Mouse (Mus musculus) MEL (cell line): ENCODE measurements at regions not wholly inside any gene's neighbourhood (a gene's known extent, or its start where the extent isn't known, plus 50 kb on each side); places are given as distances from the start of the nearest gene placed in this dataset.

ENCODE experiments used
- DNase-seq: peaks from one replicate; pipeline ENCODE4 v3.0.0; 2011; ENCODE audit warnings: low read depth, low spot score
- H3K27ac ChIP-seq: 2 replicates; pipeline ENCODE4 v1.5.1; 2012; ENCODE audit warnings: low read depth, mild to moderate bottlenecking, control low read depth, low read length, moderate library complexity; ENCODE audit not compliant: control insufficient read depth
- H3K27me3 ChIP-seq, 2 experiments: fragments of 150-350 bp in 1 of 2; sonication (generic) in 1 of 2; 2 replicates each; pipeline ENCODE4 v1.6.1; 2012; ENCODE audit warnings: low read length in 2 of 2, mild to moderate bottlenecking in 2 of 2, improper control_type of control experiment in 1 of 2, moderate library complexity in 1 of 2; ENCODE audit not compliant: insufficient read depth in 2 of 2, control insufficient read depth in 1 of 2
- H3K36me3 ChIP-seq, 2 experiments: 2 replicates each; pipeline ENCODE4 v1.6.1; 2012 to 2014; ENCODE audit warnings: low read length in 2 of 2, improper control_type of control experiment in 1 of 2, inconsistent platforms in 1 of 2, mild to moderate bottlenecking in 1 of 2; ENCODE audit not compliant: insufficient read depth in 2 of 2, control insufficient read depth in 1 of 2
- H3K4me1 ChIP-seq, 2 experiments: fragments of 150-350 bp in 1 of 2; sonication (generic) in 1 of 2; 2 replicates each; pipeline ENCODE4 v1.6.1; 2012; ENCODE audit warnings: low read length in 2 of 2, improper control_type of control experiment in 1 of 2, mild to moderate bottlenecking in 1 of 2; ENCODE audit not compliant: insufficient read depth in 2 of 2, control insufficient read depth in 1 of 2
- H3K4me3 ChIP-seq, 2 experiments: fragments of 150-350 bp in 1 of 2; sonication (generic) in 1 of 2; 2 replicates each; pipeline ENCODE4 v1.5.1; 2012; ENCODE audit warnings: low read depth in 2 of 2, low read length in 2 of 2, mild to moderate bottlenecking in 2 of 2, moderate library complexity in 2 of 2, control low read depth in 1 of 2, improper control_type of control experiment in 1 of 2; ENCODE audit not compliant: control insufficient read depth in 1 of 2, insufficient read depth in 1 of 2
- H3K79me2 ChIP-seq: 2 replicates; pipeline ENCODE4 v1.6.1; 2012; ENCODE audit warnings: mild to moderate bottlenecking, low read length, moderate library complexity; ENCODE audit not compliant: control insufficient read depth, poor library complexity, insufficient read depth
- H3K9ac ChIP-seq: 2 replicates; pipeline ENCODE4 v1.6.1; 2012; ENCODE audit warnings: low read depth, mild to moderate bottlenecking, control low read depth, low read length, moderate library complexity; ENCODE audit not compliant: control insufficient read depth, poor library complexity, severe bottlenecking
- H3K9me3 ChIP-seq: fragments of 150-350 bp; sonication (generic); replicated peaks from 2 replicates; pipeline ENCODE4 v1.6.1; 2012; ENCODE audit warnings: mild to moderate bottlenecking, low read length, improper control_type of control experiment, moderate library complexity; ENCODE audit not compliant: insufficient read depth
- BHLHE40 ChIP-seq: IDR thresholded peaks from 2 replicates; pipeline ENCODE4 v1.6.1; 2012; ENCODE audit warnings: low read depth, mild to moderate bottlenecking, inconsistent platforms, low read length, improper control_type of control experiment, borderline replicate concordance
- CHD1 ChIP-seq: IDR thresholded peaks from 2 replicates; pipeline ENCODE4 v1.6.1; 2012; ENCODE audit warnings: low read depth, mild to moderate bottlenecking, inconsistent platforms, low read length, improper control_type of control experiment
- EP300 ChIP-seq, 2 experiments: IDR thresholded peaks; 2 replicates each; pipeline ENCODE4 v1.6.1; 2011; ENCODE audit warnings: improper control_type of control experiment in 2 of 2, low read length in 2 of 2, low read depth in 1 of 2, mild to moderate bottlenecking in 1 of 2
- ETS1 ChIP-seq: IDR thresholded peaks from 2 replicates; pipeline ENCODE4 v1.6.1; 2012; ENCODE audit warnings: low read depth, mild to moderate bottlenecking, inconsistent platforms, low read length, improper control_type of control experiment, moderate library complexity
- GABPA ChIP-seq: IDR thresholded peaks from 2 replicates; pipeline ENCODE4 v1.6.1; 2012; ENCODE audit warnings: low read depth, mild to moderate bottlenecking, inconsistent platforms, low read length, improper control_type of control experiment, moderate library complexity
- GATA1 ChIP-seq: IDR thresholded peaks from 2 replicates; pipeline ENCODE4 v1.6.1; 2011; ENCODE audit warnings: low read depth, low read length, improper control_type of control experiment
- HCFC1 ChIP-seq: IDR thresholded peaks from 2 replicates; pipeline ENCODE4 v1.6.1; 2012; ENCODE audit warnings: low read depth, mild to moderate bottlenecking, inconsistent platforms, low read length, improper control_type of control experiment, moderate library complexity
- KAT2A ChIP-seq: conservative IDR thresholded peaks from 2 replicates; pipeline ENCODE4 v1.6.1; 2012; ENCODE audit warnings: low read depth, low read length, improper control_type of control experiment, inconsistent platforms
- MYC ChIP-seq: IDR thresholded peaks from 2 replicates; pipeline ENCODE4 v1.6.1; 2011; ENCODE audit warnings: low read depth, mild to moderate bottlenecking, low read length, improper control_type of control experiment, moderate library complexity
- NELFE ChIP-seq: IDR thresholded peaks from 2 replicates; pipeline ENCODE4 v1.6.1; 2011; ENCODE audit warnings: low read depth, low read length, improper control_type of control experiment
- NRF1 ChIP-seq: IDR thresholded peaks from 2 replicates; pipeline ENCODE4 v1.6.1; 2014; ENCODE audit warnings: low read depth, mild to moderate bottlenecking, inconsistent platforms, low read length, improper control_type of control experiment, moderate library complexity; ENCODE audit not compliant: poor library complexity, insufficient read depth, severe bottlenecking
- POLR2AphosphoS2 ChIP-seq: IDR thresholded peaks from 2 replicates; pipeline ENCODE4 v1.6.1; 2011; ENCODE audit warnings: low read length, improper control_type of control experiment
- POLR2AphosphoS5 ChIP-seq: IDR thresholded peaks from 2 replicates; pipeline ENCODE4 v1.6.1; 2012; ENCODE audit warnings: low read depth, borderline replicate concordance, mild to moderate bottlenecking, inconsistent platforms, low read length, moderate library complexity, mixed read lengths
- RCOR1 ChIP-seq: IDR thresholded peaks from 2 replicates; pipeline ENCODE4 v1.6.1; 2012; ENCODE audit warnings: low read depth, mild to moderate bottlenecking, inconsistent platforms, low read length, improper control_type of control experiment
- SMC3 ChIP-seq: IDR thresholded peaks from 2 replicates; pipeline ENCODE4 v1.6.1; 2011; ENCODE audit warnings: low read depth, low read length, improper control_type of control experiment
- TAL1 ChIP-seq: IDR thresholded peaks from 2 replicates; pipeline ENCODE4 v1.6.1; 2012; ENCODE audit warnings: mild to moderate bottlenecking, inconsistent platforms, low read length, moderate library complexity, mixed read lengths
- TBP ChIP-seq: IDR thresholded peaks from 2 replicates; pipeline ENCODE4 v1.8.0; 2011; ENCODE audit warnings: low read depth, low read length, improper control_type of control experiment
- TCF12 ChIP-seq: IDR thresholded peaks from 2 replicates; pipeline ENCODE4 v1.6.1; 2014; ENCODE audit warnings: low read depth, mild to moderate bottlenecking, inconsistent platforms, low read length, improper control_type of control experiment, moderate library complexity
- USF1 ChIP-seq: IDR thresholded peaks from 2 replicates; pipeline ENCODE4 v1.6.1; 2014; ENCODE audit warnings: low read depth, mild to moderate bottlenecking, inconsistent platforms, low read length, improper control_type of control experiment, moderate library complexity
- ZC3H11A ChIP-seq: IDR thresholded peaks from 2 replicates; pipeline ENCODE4 v1.6.1; 2012; ENCODE audit warnings: low read depth, mild to moderate bottlenecking, inconsistent platforms, low read length, improper control_type of control experiment
- ZKSCAN1 ChIP-seq: IDR thresholded peaks from 2 replicates; pipeline ENCODE4 v1.6.1; 2012; ENCODE audit warnings: low read depth, mild to moderate bottlenecking, inconsistent platforms, low read length, improper control_type of control experiment, moderate library complexity
- ZNF384 ChIP-seq: IDR thresholded peaks from 2 replicates; pipeline ENCODE4 v1.6.1; 2012; ENCODE audit warnings: low read depth, mild to moderate bottlenecking, inconsistent platforms, low read length, improper control_type of control experiment

DNA sequence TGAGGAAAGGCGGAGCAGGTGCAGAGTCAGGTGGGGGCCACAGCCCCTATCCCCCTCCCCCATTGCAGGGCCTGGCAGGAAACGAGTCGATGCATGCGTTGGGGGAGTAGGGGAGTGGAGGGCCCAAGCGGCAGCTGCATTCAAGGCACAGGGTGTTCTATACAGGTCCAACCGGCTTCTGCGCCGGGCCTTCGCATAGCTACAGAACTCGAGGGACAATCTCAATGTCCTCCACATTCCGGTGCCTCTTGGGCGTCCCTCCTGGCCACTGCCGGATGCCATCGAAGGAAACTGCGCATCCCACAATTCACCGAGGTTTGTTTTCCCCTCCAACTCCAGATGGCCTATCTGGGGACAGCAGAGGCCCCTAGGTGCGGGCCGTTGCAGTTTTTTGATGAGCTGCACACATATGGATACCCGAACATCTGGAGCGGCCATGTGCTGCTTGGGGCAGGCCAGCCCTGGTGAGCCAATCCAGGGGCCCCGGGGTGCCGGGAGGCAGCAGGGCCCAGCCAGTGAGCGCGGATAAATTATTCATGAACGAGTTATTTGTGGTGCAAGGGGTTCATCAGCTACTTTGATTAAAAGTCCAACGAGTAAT lies 137.5 kb downstream of the Tle3 start:
- Histone ChIP-seq H3K4me1 (no peaks in the 10 kb centered on the region), H3K36me3 (no peaks in the 10 kb centered on the region), H3K4me3 (no peak overlapping the region), H3K27ac (no peak overlapping the region), H3K9me3 (no peaks in the 10 kb centered on the region)
- no peak for TF ChIP-seq NELFE
- TF ChIP-seq TAL1 = no peak
- TF ChIP-seq SMC3 = no peak
- TF ChIP-seq POLR2AphosphoS2 = no peak
- TF ChIP-seq CHD1 = no peak
- no peak for TF ChIP-seq HCFC1
- TF ChIP-seq ETS1 = no peak
- no peak for TF ChIP-seq GABPA
- TF ChIP-seq KAT2A = no peak
- no peak for TF ChIP-seq ZC3H11A
- TF ChIP-seq EP300 (IDR thresholded peaks at IDR 0.05; ENCODE audit: low read depth in 1 of 2, low read length in 2 of 2) = no peak
- TF ChIP-seq RCOR1 = no peak
- no peak for TF ChIP-seq USF1
- TF ChIP-seq, all 39 proteins: peak for 0
- Histone ChIP-seq H3K79me2 (no peaks in the 10 kb centered on the region), H3K27me3 (no peaks in the 10 kb centered on the region), H3K9ac (no peak overlapping the region)
- DNase-seq = no peak

DNA sequence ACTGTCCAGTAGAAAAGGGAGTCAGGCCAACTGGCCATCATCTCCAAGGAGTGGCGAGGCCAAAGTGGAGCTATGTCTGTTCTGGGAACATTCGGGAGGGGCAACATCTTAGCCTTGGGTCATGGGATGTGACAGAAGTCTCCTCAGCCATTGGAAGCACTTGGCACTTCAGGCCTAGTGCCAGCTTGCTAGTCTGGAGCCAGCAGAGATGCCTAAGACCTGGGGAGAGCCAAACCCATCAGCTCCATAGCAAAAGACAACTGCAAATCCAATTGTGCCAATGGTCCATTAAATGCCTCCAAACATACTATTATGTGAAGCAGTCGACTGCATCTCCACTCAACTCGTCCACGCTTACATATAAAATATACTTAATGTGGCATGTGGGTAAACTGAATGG lies 136.9 kb downstream of the Tle3 start:
- Histone ChIP-seq H3K27me3 (no peaks in the 10 kb centered on the region), H3K9ac (no peak overlapping the region)

More for the DNA sequence above, 136.9 kb downstream of the Tle3 start:
- H3K36me3 ChIP-seq = no peaks in the 10 kb centered on the region
- H3K79me2 ChIP-seq = no peaks in the 10 kb centered on the region
- TF ChIP-seq NRF1 = no peak
- no peak for TF ChIP-seq BHLHE40
- no peak for TF ChIP-seq ZNF384
- TF ChIP-seq POLR2AphosphoS5 = no peak
- TF ChIP-seq MYC = no peak
- no peak for TF ChIP-seq GATA1
- no peak for TF ChIP-seq TCF12
- no peak for TF ChIP-seq TBP
- no peak for TF ChIP-seq KAT2A
- no peak for TF ChIP-seq ZKSCAN1
- no peak for TF ChIP-seq ZC3H11A
- no peak for DNase-seq
- no peak overlapping the region for H3K27ac ChIP-seq
- no peaks in the 10 kb centered on the region for H3K4me1 ChIP-seq
- H3K9me3 ChIP-seq = no peaks in the 10 kb centered on the region
- H3K4me3 ChIP-seq = no peak overlapping the region
